Mouse (Mus musculus) intestine, embryonic 16.5 days (tissue): ENCODE results near the gene Aldh8a1. TPM values are rescaled to one million over a fixed set of nuclear protein-coding genes. Genes with fewer than 3 reads are reported as not detected.
"Not testable (repeated sequence)": the region's sequence is repeated elsewhere in the genome, so short reads cannot be mapped to it uniquely, and the experiment has no call there.

ENCODE experiments used
- ATAC-seq: fragments of 200-750 bp; cut with Nextera tagmentation; 2 replicates; pipeline ENCODE4 v1.8.0; 2017; ENCODE audit warnings: moderate TSS enrichment, moderate library complexity
- H3K27ac ChIP-seq: fragments of 300-500 bp; sonication (generic); 2 replicates; pipeline ENCODE4 v1.5.1; 2014; ENCODE audit warnings: mild to moderate bottlenecking, low read length
- H3K27me3 ChIP-seq: fragments of 300-500 bp; sonication (generic); replicated peaks from 2 replicates; pipeline ENCODE4 v1.6.1; 2014; ENCODE audit warnings: low read length, control low read depth, mixed read lengths; ENCODE audit not compliant: control insufficient read depth, insufficient read depth
- H3K36me3 ChIP-seq: fragments of 300-500 bp; sonication (generic); 2 replicates; pipeline ENCODE4 v1.6.1; 2014; ENCODE audit warnings: low read length, control low read depth; ENCODE audit not compliant: control insufficient read depth, insufficient read depth
- H3K4me1 ChIP-seq: fragments of 300-500 bp; sonication (generic); 2 replicates; pipeline ENCODE4 v1.6.1; 2014; ENCODE audit warnings: low read length, control low read depth, mixed read lengths; ENCODE audit not compliant: control insufficient read depth, insufficient read depth
- H3K4me2 ChIP-seq: fragments of 300-500 bp; sonication (generic); 2 replicates; pipeline ENCODE4 v1.6.1; 2014; ENCODE audit warnings: low read depth, low read length, control low read depth
- H3K4me3 ChIP-seq: fragments of 300-500 bp; sonication (generic); 2 replicates; pipeline ENCODE4 v1.5.1; 2014; ENCODE audit warnings: mild to moderate bottlenecking, low read length
- H3K9ac ChIP-seq: fragments of 300-500 bp; sonication (generic); 2 replicates; pipeline ENCODE4 v1.6.1; 2014; ENCODE audit warnings: low read depth, low read length
- H3K9me3 ChIP-seq: fragments of 300-500 bp; sonication (generic); 2 replicates; pipeline ENCODE4 v1.6.1; 2016; ENCODE audit warnings: low read length, control low read depth; ENCODE audit not compliant: control insufficient read depth
- WGBS: fragments of 180-500 bp; shearing (Covaris S2); extraction: QIAGEN DNeasy Blood & Tissue Kit; methylation state at CpG from one replicate; pipeline ENCODE4 v1.1.7; 2014; 5-methylcytosine and 5-hydroxymethylcytosine counted together
- polyA plus RNA-seq: library from polyadenylated mRNA; unstranded; fragments of >200 nt; fragmentation: Nextera tagmentation; extraction: Ambion mirVana; gene quantifications from 2 replicates; pipeline ENCODE4 v1.2.1, GENCODE M21; 2015

Aldh8a1 gene
- polyA plus RNA-seq, 1 experiment from 2014 or later: 1.1 TPM

GRCm38 (mm10) chr10:21389075-21389474, 12.0 kb downstream of the Aldh8a1 start:
- 83% methylated on average over 11 of the region's 11 CpGs for WGBS
- Histone ChIP-seq H3K27ac (no peak overlapping the region), H3K4me1 (no peaks in the 10 kb centered on the region), H3K9me3 (no peaks in the 10 kb centered on the region), H3K36me3 (no peaks in the 10 kb centered on the region), H3K4me3 (no peak overlapping the region), H3K9ac (no peak overlapping the region), H3K27me3 (no peaks in the 10 kb centered on the region), H3K4me2 (no peak overlapping the region)
- no peak for ATAC-seq

GRCm38 (mm10) chr10:21390440-21390839, 13.3 kb downstream of the Aldh8a1 start:
- no peak overlapping the region for H3K27ac ChIP-seq
- ATAC-seq: no peak
- H3K27me3 ChIP-seq: no peaks in the 10 kb centered on the region
- H3K36me3 ChIP-seq: no peaks in the 10 kb centered on the region
- H3K9ac ChIP-seq: no peak overlapping the region
- no peak overlapping the region for H3K4me2 ChIP-seq
- no peaks in the 10 kb centered on the region for H3K4me1 ChIP-seq
- 87% methylated on average over 4 of the region's 4 CpGs for WGBS
- H3K4me3 ChIP-seq: no peak overlapping the region
- no peaks in the 10 kb centered on the region for H3K9me3 ChIP-seq

GRCm38 (mm10) chr10:21391286-21391685, 14.2 kb downstream of the Aldh8a1 start:
- H3K4me1 ChIP-seq: no peaks in the 10 kb centered on the region
- no peak for ATAC-seq
- H3K9me3 ChIP-seq: no peaks in the 10 kb centered on the region
- H3K4me2 ChIP-seq: no peak overlapping the region
- 77% methylated on average over 4 of the region's 4 CpGs for WGBS
- no peaks in the 10 kb centered on the region for H3K36me3 ChIP-seq
- no peak overlapping the region for H3K9ac ChIP-seq
- no peak overlapping the region for H3K27ac ChIP-seq
- H3K27me3 ChIP-seq: no peaks in the 10 kb centered on the region
- no peak overlapping the region for H3K4me3 ChIP-seq

GRCm38 (mm10) chr10:21393390-21393789, 16.3 kb downstream of the Aldh8a1 start:
- Histone ChIP-seq H3K36me3 (no peaks in the 10 kb centered on the region), H3K4me2 (no peak overlapping the region), H3K27ac (no peak overlapping the region), H3K9me3 (no peaks in the 10 kb centered on the region), H3K27me3 (no peaks in the 10 kb centered on the region), H3K4me3 (no peak overlapping the region), H3K9ac (no peak overlapping the region), H3K4me1 (no peaks in the 10 kb centered on the region)
- WGBS: 91% methylated on average over 2 of the region's 2 CpGs
- no peak for ATAC-seq

GRCm38 (mm10) chr10:21395426-21396139, 18.5 kb downstream of the Aldh8a1 start:
- Histone ChIP-seq H3K4me3 (no peak overlapping the region), H3K9me3 (no peaks in the 10 kb centered on the region), H3K27ac (no peak overlapping the region), H3K9ac (no peak overlapping the region), H3K4me1 (no peaks in the 10 kb centered on the region), H3K36me3 (no peaks in the 10 kb centered on the region), H3K27me3 (no peaks in the 10 kb centered on the region), H3K4me2 (no peak overlapping the region)
- ATAC-seq: no peak
- WGBS: 85% methylated on average over 14 of the region's 14 CpGs

GRCm38 (mm10) chr10:21398873-21399425, 21.9 kb downstream of the Aldh8a1 start:
- not testable (repeated sequence) for H3K4me1 ChIP-seq, H3K36me3 ChIP-seq, H3K27ac ChIP-seq, H3K27me3 ChIP-seq, H3K9me3 ChIP-seq, H3K4me3 ChIP-seq, ATAC-seq, H3K4me2 ChIP-seq, H3K9ac ChIP-seq
- 83% methylated on average over 6 of the region's 6 CpGs for WGBS

- Histone ChIP-seq H3K4me2 (no peak overlapping the region), H3K27me3 (no peaks in the 10 kb centered on the region), H3K9ac (no peak overlapping the region), H3K9me3 (no peaks in the 10 kb centered on the region), H3K27ac (no peak overlapping the region), H3K36me3 (no peaks in the 10 kb centered on the region), H3K4me1 (0 out of 2 replicates have a peak, but pooled peaks cover 3% of the 10 kb centered on the region), H3K4me3 (no peak overlapping the region)
- WGBS: 39% methylated on average over 8 of the region's 8 CpGs
- ATAC-seq: no peak
Measured at GRCm38 (mm10) chr10:21399622-21400021, 22.5 kb downstream of the Aldh8a1 start.

GRCm38 (mm10) chr10:21400031-21400430, 22.9 kb downstream of the Aldh8a1 start:
- Histone ChIP-seq H3K4me3 (no peak overlapping the region), H3K27ac (no peak overlapping the region), H3K4me1 (0 out of 2 replicates have a peak, but pooled peaks cover 3% of the 10 kb centered on the region), H3K27me3 (no peaks in the 10 kb centered on the region), H3K36me3 (no peaks in the 10 kb centered on the region), H3K9ac (no peak overlapping the region), H3K4me2 (no peak overlapping the region), H3K9me3 (no peaks in the 10 kb centered on the region)
- no peak for ATAC-seq
- WGBS: 61% methylated on average over 7 of the region's 7 CpGs

GRCm38 (mm10) chr10:21400453-21400852, 23.4 kb downstream of the Aldh8a1 start:
- Histone ChIP-seq H3K36me3 (no peaks in the 10 kb centered on the region), H3K9ac (no peak overlapping the region), H3K9me3 (no peaks in the 10 kb centered on the region), H3K27ac (no peak overlapping the region), H3K4me3 (no peak overlapping the region), H3K4me1 (0 out of 2 replicates have a peak, but pooled peaks cover 3% of the 10 kb centered on the region), H3K4me2 (no peak overlapping the region), H3K27me3 (no peaks in the 10 kb centered on the region)
- WGBS: 62% methylated on average over 2 of the region's 2 CpGs
- no peak for ATAC-seq
